Mouse (Mus musculus) heart, adult 2 months (tissue): ENCODE measurements around the gene Casp2. TPM values are rescaled to one million over a fixed set of nuclear protein-coding genes. Genes with fewer than 3 reads are reported as not detected.

Experiments
- DNase-seq, 2 experiments: peaks; one replicate each; pipeline ENCODE4 v3.0.0; 2021
- H3K27ac ChIP-seq: fragments of 200-600 bp; 2 replicates; pipeline ENCODE4 v1.8.1; 2022
- H3K27me3 ChIP-seq: fragments of 200-500 bp; 2 replicates; pipeline ENCODE4 v1.6.1; 2012; ENCODE audit warnings: mild to moderate bottlenecking, low read length, inconsistent platforms, mixed read lengths; ENCODE audit not compliant: control insufficient read depth, insufficient read depth
- H3K36me3 ChIP-seq: fragments of 200-500 bp; 2 replicates; pipeline ENCODE4 v1.6.1; 2012; ENCODE audit warnings: low read length, inconsistent platforms; ENCODE audit not compliant: control insufficient read depth, insufficient read depth
- H3K4me1 ChIP-seq: fragments of 200-500 bp; 2 replicates; pipeline ENCODE4 v1.6.1; 2011; ENCODE audit warnings: low read length; ENCODE audit not compliant: control insufficient read depth, insufficient read depth
- H3K4me3 ChIP-seq: fragments of 200-600 bp; 2 replicates; pipeline ENCODE4 v1.8.1; 2022
- H3K79me2 ChIP-seq: fragments of 200-500 bp; replicated peaks from 2 replicates; pipeline ENCODE4 v1.6.1; 2012; ENCODE audit warnings: mild to moderate bottlenecking, inconsistent platforms, low read length, moderate library complexity, mixed read lengths; ENCODE audit not compliant: control insufficient read depth, insufficient read depth
- H3K9ac ChIP-seq: fragments of 200-500 bp; 2 replicates; pipeline ENCODE4 v1.6.1; 2012; ENCODE audit warnings: low read depth, mild to moderate bottlenecking, control low read depth, inconsistent platforms, low read length, mixed read lengths
- CTCF ChIP-seq: fragments of 200-600 bp; IDR thresholded peaks from 2 replicates; pipeline ENCODE4 v1.8.1; 2022; ENCODE audit warnings: antibody characterized with exemption, mild to moderate bottlenecking, moderate library complexity
- EP300 ChIP-seq: fragments of 200-500 bp; IDR thresholded peaks from 2 replicates; pipeline ENCODE4 v1.6.1; 2011; ENCODE audit warnings: low read depth, low read length, control low read depth; ENCODE audit not compliant: insufficient read depth
- POLR2A ChIP-seq: fragments of 200-500 bp; IDR thresholded peaks from 2 replicates; pipeline ENCODE4 v1.6.1; 2011; ENCODE audit warnings: mild to moderate bottlenecking, low read depth, low read length, control low read depth; ENCODE audit not compliant: insufficient read depth
- WGBS: fragments of 180-500 bp; shearing (Covaris S2); methylation state at CpG from one replicate; pipeline ENCODE4 v1.1.7; 2018; 5-methylcytosine and 5-hydroxymethylcytosine counted together
- intact Hi-C: fragments of 180-260 bp; cut with DNase I; formaldehyde crosslinking; loops from one replicate; pipeline ENCODE4 v1.15.1; 2025
- polyA plus RNA-seq: library from polyadenylated mRNA; depleted of rRNA; stranded (reverse); fragments of >200 nt; gene quantifications from 2 replicates; pipeline ENCODE4 v1.2.3, GENCODE M21; 2012
- total RNA-seq, 2 experiments: library from RNA; stranded (reverse); gene quantifications; 2 replicates each; pipeline ENCODE4 v1.2.3; 2021

The Casp2 gene
- total and polyA plus RNA-seq, 3 experiments: 7.5 to 12.2 (median 12.1) TPM

GRCm38 (mm10) chr6:42265391-42266330 is 876 bp downstream of the Casp2 start:
- DNase-seq: no peak
- peaks cover 17% of the 10 kb centered on the region for H3K36me3 ChIP-seq
- H3K4me1 ChIP-seq: peaks cover 2% of the 10 kb centered on the region
- H3K27me3 ChIP-seq: no peaks in the 10 kb centered on the region
- intact Hi-C loops: loop anchor here (2.0 to 10.0 kb wide), 5 partner anchors 19 to 501 kb away; partner anchors contain the start of gene Zyx
- WGBS: under 1% methylated on average over 21 of the region's 21 CpGs
- peak overlapping the region; percentile 97 for H3K4me3 ChIP-seq
- peak overlapping the region; percentile 95 for H3K9ac ChIP-seq
- H3K79me2 ChIP-seq: no peaks in the 10 kb centered on the region
- H3K27ac ChIP-seq: peak overlapping the region; percentile 98
- TF ChIP-seq CTCF (no peak), EP300 (no peak), POLR2A (no peak)

- intact Hi-C loops: no loop called here
Observed at GRCm38 (mm10) chr6:42270817-42271216, 6.0 kb downstream of the Casp2 start.

GRCm38 (mm10) chr6:42276151-42276550 is 11.4 kb downstream of the Casp2 start:
- intact Hi-C loops: no loop called here
- WGBS: 31% methylated on average over 2 of the region's 2 CpGs
- Histone ChIP-seq H3K4me3 (no peak overlapping the region), H3K36me3 (peaks cover 15% of the 10 kb centered on the region), H3K27me3 (no peaks in the 10 kb centered on the region), H3K79me2 (no peaks in the 10 kb centered on the region), H3K27ac (no peak overlapping the region), H3K9ac (no peak overlapping the region), H3K4me1 (no peaks in the 10 kb centered on the region)
- TF ChIP-seq CTCF: no peak
- no peak for TF ChIP-seq POLR2A
- TF ChIP-seq EP300: no peak
- no peak for DNase-seq

More at GRCm38 (mm10) chr6:42270817-42271216, 6.0 kb downstream of the Casp2 start:
- no peaks in the 10 kb centered on the region for H3K79me2 ChIP-seq
- no peak for DNase-seq
- no peak overlapping the region for H3K4me3 ChIP-seq
- TF ChIP-seq CTCF: no peak
- no peak overlapping the region for H3K27ac ChIP-seq
- no peaks in the 10 kb centered on the region for H3K27me3 ChIP-seq
- no peak overlapping the region for H3K9ac ChIP-seq
- H3K36me3 ChIP-seq: peaks cover 32% of the 10 kb centered on the region
- peaks cover 2% of the 10 kb centered on the region for H3K4me1 ChIP-seq

- Histone ChIP-seq H3K4me1 (no peaks in the 10 kb centered on the region; the same call in 1 of the 2 replicates), H3K27me3 (no peaks in the 10 kb centered on the region), H3K27ac (peak overlapping the region; percentile 69), H3K79me2 (no peaks in the 10 kb centered on the region), H3K4me3 (no peak overlapping the region), H3K36me3 (peaks cover 12% of the 10 kb centered on the region), H3K9ac (no peak overlapping the region)
- peak in 1 of 2 experiments; percentile 38 for DNase-seq
- WGBS: 42% methylated on average over 5 of the region's 5 CpGs
- no peak for TF ChIP-seq EP300
- TF ChIP-seq CTCF: no peak
- TF ChIP-seq POLR2A: no peak
- intact Hi-C loops: no loop called here
Observed at GRCm38 (mm10) chr6:42282865-42283528, 18.2 kb downstream of the Casp2 start.

- peak within 1 kb of the TSS; percentile 38 for H3K4me3 ChIP-seq
- H3K27me3 ChIP-seq: no peaks in the 10 kb centered on the region
- H3K9ac ChIP-seq: peak within 1 kb of the TSS; percentile 72
- peaks cover 12% of the 10 kb centered on the region for H3K36me3 ChIP-seq
- DNase-seq: no peak
- TF ChIP-seq EP300 (no peak), CTCF (no peak), POLR2A (no peak; the same call in 1 of the 2 replicates)
- H3K4me1 ChIP-seq: no peaks in the 10 kb centered on the region; the same call in 1 of the 2 replicates
- H3K79me2 ChIP-seq: no peaks in the 10 kb centered on the region
- H3K27ac ChIP-seq: peak within 1 kb of the TSS; percentile 62
- 59% methylated on average over 5 of the region's 5 CpGs for WGBS
- intact Hi-C loops: no loop called here
Observed at GRCm38 (mm10) chr6:42286448-42286847, 21.7 kb downstream of the Casp2 start, which contains the start of gene Clcn1. Clcn1 (plus strand) TSS chr6:42286685.

GRCm38 (mm10) chr6:42287562-42287961 is 22.8 kb downstream of the Casp2 start:
- Histone ChIP-seq H3K27me3 (no peaks in the 10 kb centered on the region), H3K4me3 (peak overlapping the region; percentile 38), H3K79me2 (no peaks in the 10 kb centered on the region), H3K4me1 (no peaks in the 10 kb centered on the region; the same call in 1 of the 2 replicates), H3K9ac (no peak overlapping the region), H3K27ac (no peak overlapping the region; the same call in 1 of the 2 replicates), H3K36me3 (peaks cover 5% of the 10 kb centered on the region; the same call in 1 of the 2 replicates)
- intact Hi-C loops: no loop called here
- DNase-seq: no peak
- TF ChIP-seq EP300 (no peak), POLR2A (no peak), CTCF (no peak)
